ENCODE assay signal across 11 mouse cellular contexts in genomic region chr13:57603226-57603625, GRCm38 (mm10).
DNase-seq lines count a peak whose midpoint lies in the region; ATAC-seq lines count a peak whose summit lies in the region.
"Had no signal": no experiment of that assay in that cellular context is flagged by ENCODE, and none has a peak within 500 bp of the region (broad histone marks: within the 10 kb centered on the region; RNA-seq: fewer than 3 reads in every experiment).

No protein-coding gene starts in this region.

- H3K4me2 ChIP-seq in forebrain, embryonic 12.5 days, result no peak overlapping the region
- no peak overlapping the region for H3K4me2 ChIP-seq in hindbrain, embryonic 16.5 days (ENCODE audit: low read length)
- H3K4me2 ChIP-seq in neural tube, embryonic 13.5 days, result no peak overlapping the region
- H3K4me2 ChIP-seq: heart, embryonic 15.5 days; intestine, embryonic 15.5 days had no signal

- peak; percentile 89; the same call in 1 of the 2 replicates for ATAC-seq in forebrain, embryonic 12.5 days (ENCODE audit: low FRiP score)
- peak; percentile 62 for ATAC-seq in hindbrain, embryonic 16.5 days
- ATAC-seq in neural tube, embryonic 13.5 days (ENCODE audit: low read depth), result peak; percentile 73
- ATAC-seq in megakaryocyte, adult 5-6 weeks (ENCODE audit: poor library complexity, severe bottlenecking), result no peak
- ATAC-seq: intestine, embryonic 15.5 days had no signal

- peak overlapping the region; percentile 65; the same call in 1 of the 2 replicates for H3K27ac ChIP-seq in forebrain, embryonic 12.5 days
- no peak overlapping the region for H3K27ac ChIP-seq in hindbrain, embryonic 16.5 days (ENCODE audit: low read depth, low read length)
- H3K27ac ChIP-seq in neural tube, embryonic 13.5 days (replicated peaks), result peak overlapping the region; percentile 9; the same call in 1 of the 2 replicates
- H3K27ac ChIP-seq: heart, embryonic 15.5 days; intestine, embryonic 15.5 days had no signal

- peak; percentile 41 for DNase-seq in embryo, embryonic 10 days (ENCODE audit: low spot score)
- no peak for DNase-seq in spleen, postnatal 10 days (ENCODE audit: low spot score in 2 of 2)
- DNase-seq in gastrocnemius, adult 8-10 months (ENCODE audit: low spot score in 2 of 2), result no peak
- DNase-seq: lung, adult 18-20 months had no signal

- peaks cover 83% of the 10 kb centered on the region for H3K27me3 ChIP-seq in forebrain, embryonic 12.5 days
- no peaks in the 10 kb centered on the region; the same call in 1 of the 2 replicates for H3K27me3 ChIP-seq in hindbrain, embryonic 16.5 days (replicated peaks; ENCODE audit: control insufficient read depth, insufficient read depth, low read length)
- peaks cover 42% of the 10 kb centered on the region for H3K27me3 ChIP-seq in neural tube, embryonic 13.5 days
- H3K27me3 ChIP-seq: heart, embryonic 15.5 days; intestine, embryonic 15.5 days; megakaryocyte, embryonic 14.5 days had no signal

- WGBS in forebrain, embryonic 12.5 days, result 6% methylated on average over 8 of the region's 8 CpGs
- WGBS in hindbrain, embryonic 16.5 days, result 25% methylated on average over 8 of the region's 8 CpGs
- 14% methylated on average over 8 of the region's 8 CpGs for WGBS in neural tube, embryonic 13.5 days

- no peak overlapping the region for H3K4me3 ChIP-seq in forebrain, embryonic 12.5 days (replicated peaks)
- no peak overlapping the region for H3K4me3 ChIP-seq in hindbrain, embryonic 16.5 days (ENCODE audit: low read length)
- no peak overlapping the region for H3K4me3 ChIP-seq in neural tube, embryonic 13.5 days
- H3K4me3 ChIP-seq: heart, embryonic 15.5 days; intestine, embryonic 15.5 days; megakaryocyte, embryonic 14.5 days had no signal

- peaks cover 32% of the 10 kb centered on the region for H3K4me1 ChIP-seq in forebrain, embryonic 12.5 days
- 0 out of 2 replicates have a peak, but pooled peaks cover 2% of the 10 kb centered on the region for H3K4me1 ChIP-seq in hindbrain, embryonic 16.5 days (ENCODE audit: control insufficient read depth, insufficient read depth, low read depth, low read length)
- H3K4me1 ChIP-seq in neural tube, embryonic 13.5 days (replicated peaks), result peaks cover 34% of the 10 kb centered on the region
- H3K4me1 ChIP-seq: heart, embryonic 15.5 days; intestine, embryonic 15.5 days; megakaryocyte, embryonic 14.5 days had no signal

- H3K9me3 ChIP-seq in forebrain, embryonic 12.5 days, result no peaks in the 10 kb centered on the region
- no peaks in the 10 kb centered on the region for H3K9me3 ChIP-seq in hindbrain, embryonic 16.5 days (ENCODE audit: control insufficient read depth, low read length)
- H3K9me3 ChIP-seq in neural tube, embryonic 13.5 days, result no peaks in the 10 kb centered on the region
- H3K9me3 ChIP-seq: heart, embryonic 15.5 days; intestine, embryonic 15.5 days had no signal

- no peak overlapping the region for H3K9ac ChIP-seq in forebrain, embryonic 12.5 days
- H3K9ac ChIP-seq in hindbrain, embryonic 16.5 days (ENCODE audit: low read depth, low read length), result no peak overlapping the region
- H3K9ac ChIP-seq in neural tube, embryonic 13.5 days, result no peak overlapping the region
- H3K9ac ChIP-seq: heart, embryonic 15.5 days; intestine, embryonic 15.5 days had no signal

- H3K36me3 ChIP-seq in forebrain, embryonic 12.5 days (replicated peaks), result no peaks in the 10 kb centered on the region
- H3K36me3 ChIP-seq in hindbrain, embryonic 16.5 days (ENCODE audit: control insufficient read depth, insufficient read depth, low read length), result no peaks in the 10 kb centered on the region
- no peaks in the 10 kb centered on the region for H3K36me3 ChIP-seq in neural tube, embryonic 13.5 days
- H3K36me3 ChIP-seq: heart, embryonic 15.5 days; intestine, embryonic 15.5 days had no signal
